ENCODE assay signal across 8 mouse cellular contexts in the genomic region with DNA sequence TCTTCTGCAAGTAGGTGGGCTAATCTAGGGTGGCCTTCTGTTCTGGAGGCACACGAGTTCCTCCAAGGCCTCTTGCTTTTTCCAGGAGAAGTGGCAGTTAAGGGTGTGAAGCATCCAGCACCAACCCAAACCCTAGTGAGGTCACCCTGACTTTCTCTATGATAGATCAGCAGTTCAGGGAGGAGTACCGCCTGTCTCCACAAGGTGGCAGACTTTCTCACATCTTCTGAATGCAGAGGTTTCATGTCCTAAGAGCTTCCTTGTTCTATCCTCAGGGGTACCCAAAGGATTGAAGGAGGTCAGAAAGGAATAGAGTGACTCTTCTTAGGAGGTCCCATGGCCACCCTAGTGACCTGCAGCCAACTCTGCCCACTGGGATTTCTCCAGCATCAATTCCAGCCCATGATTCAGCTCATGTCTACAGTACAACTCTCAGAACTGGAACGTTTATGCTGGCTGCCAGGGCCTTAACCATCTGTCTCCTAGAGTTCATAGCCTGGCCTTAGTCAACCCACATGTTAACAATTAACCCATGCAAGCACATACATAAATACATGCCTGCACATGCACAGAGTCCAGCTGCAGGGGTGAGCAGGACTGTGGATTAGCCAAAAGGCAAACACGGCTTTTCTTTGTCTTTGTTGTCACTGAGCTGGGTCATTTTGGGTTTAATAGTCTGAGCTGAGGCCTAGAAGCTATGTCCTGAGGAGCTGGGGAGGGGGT. TPM values are rescaled to one million over a fixed set of nuclear protein-coding genes. Genes with fewer than 3 reads are reported as not detected.
A peak's percentile ranks its signal among the peaks of the same experiment; 100 is the strongest.
DNase-seq lines count a peak whose midpoint lies in the region; ATAC-seq and TF ChIP-seq lines count a peak whose summit lies in the region.

No protein-coding gene starts in this region.

- no peak overlapping the region for H3K9ac ChIP-seq in neural tube, embryonic 13.5 days

- no peak overlapping the region for H3K4me3 ChIP-seq in kidney, adult 2 months (ENCODE audit: insufficient read depth, low read depth, low read length)
- no peak overlapping the region for H3K4me3 ChIP-seq in limb, embryonic 10.5 days
- no peak overlapping the region for H3K4me3 ChIP-seq in neural tube, embryonic 13.5 days

- 27% methylated on average over 4 of the region's 4 CpGs for WGBS in kidney, adult 2 months
- WGBS in limb, embryonic 10.5 days, result 46% methylated on average over 4 of the region's 4 CpGs
- WGBS in neural tube, embryonic 13.5 days, result 47% methylated on average over 4 of the region's 4 CpGs

- TF ChIP-seq CTCF in kidney, adult 2 months (conservative IDR thresholded peaks at IDR 0.05; ENCODE audit: insufficient read depth, insufficient read length, low read depth, low read length), result peak; percentile 80

- no peaks in the 10 kb centered on the region for H3K9me3 ChIP-seq in limb, embryonic 10.5 days (replicated peaks)
- H3K9me3 ChIP-seq in neural tube, embryonic 13.5 days, result no peaks in the 10 kb centered on the region

- TF ChIP-seq POLR2A in kidney, adult 2 months (IDR thresholded peaks at IDR 0.05; ENCODE audit: low read depth, low read length), result no peak

- no peaks in the 10 kb centered on the region for H3K36me3 ChIP-seq in kidney, adult 2 months (ENCODE audit: control insufficient read depth, insufficient read depth, low read length)
- H3K36me3 ChIP-seq in limb, embryonic 10.5 days, result no peaks in the 10 kb centered on the region
- H3K36me3 ChIP-seq in neural tube, embryonic 13.5 days, result no peaks in the 10 kb centered on the region

- ATAC-seq in neural tube, embryonic 13.5 days (ENCODE audit: low read depth), result peak; percentile 45; the same call in 1 of the 2 replicates

- no peaks in the 10 kb centered on the region; the same call in 1 of the 2 replicates for H3K4me1 ChIP-seq in kidney, adult 2 months (ENCODE audit: control insufficient read depth, insufficient read depth, low read length)
- H3K4me1 ChIP-seq in limb, embryonic 10.5 days, result peaks cover 6% of the 10 kb centered on the region
- H3K4me1 ChIP-seq in neural tube, embryonic 13.5 days (replicated peaks), result peaks cover 3% of the 10 kb centered on the region

- no peaks in the 10 kb centered on the region for H3K27me3 ChIP-seq in kidney, adult 2 months (replicated peaks; ENCODE audit: control insufficient read depth, insufficient read depth, low read length)
- H3K27me3 ChIP-seq in limb, embryonic 10.5 days (ENCODE audit: low read depth, poor library complexity, severe bottlenecking), result peaks cover 6% of the 10 kb centered on the region; the same call in 1 of the 2 replicates
- H3K27me3 ChIP-seq in neural tube, embryonic 13.5 days, result no peaks in the 10 kb centered on the region

- H3K27ac ChIP-seq in kidney, adult 2 months (ENCODE audit: insufficient read depth, low read depth, low read length), result no peak overlapping the region
- H3K27ac ChIP-seq in limb, embryonic 10.5 days, result peak overlapping the region; percentile 3; the same call in 1 of the 2 replicates
- no peak overlapping the region for H3K27ac ChIP-seq in neural tube, embryonic 13.5 days (replicated peaks)

- DNase-seq in 3134 (ENCODE audit: extremely low read depth, insufficient read length, low spot score), result peak; percentile 32
- DNase-seq in MN1 (ENCODE audit: low spot score), result peak; percentile 75
- peak; percentile 89 to 94 for DNase-seq in cerebellum, postnatal 10 days
- DNase-seq in frontal cortex, postnatal 25 days (ENCODE audit: low spot score in 2 of 2), result peak; percentile 73 to 80
- DNase-seq in kidney, adult 2 months, result peak; percentile 84
- peak; percentile 86 for DNase-seq in limb, embryonic 10.5 days (ENCODE audit: low spot score)
- DNase-seq in testis, postnatal 14 days (ENCODE audit: low spot score), result peak; percentile 56

- H3K4me2 ChIP-seq in neural tube, embryonic 13.5 days, result no peak overlapping the region

RNA-seq across cellular contexts. Expression of a gene that starts 22.8 kb away (rescaled TPM):
- 65.7 and 79.7 TPM in 2 replicates for polyA plus RNA-seq in kidney, adult 2 months (2012; rRNA removed)
- 52.5 and 64.9 TPM in 2 replicates for polyA plus RNA-seq in limb, embryonic 10.5 days (2016; fragmentation: Nextera tagmentation; extraction: Ambion mirVana)
- 23.8 and 25.0 TPM in 2 replicates for polyA plus RNA-seq in neural tube, embryonic 13.5 days (2015; fragmentation: Nextera tagmentation; extraction: Ambion mirVana)

RNA-seq across cellular contexts. Expression of a gene that starts 26.9 kb away (rescaled TPM):
- 62.8 and 79.7 TPM in 2 replicates for polyA plus RNA-seq in kidney, adult 2 months (2012; rRNA removed)
- 1.8 and 3.9 TPM in 2 replicates for polyA plus RNA-seq in limb, embryonic 10.5 days (2016; fragmentation: Nextera tagmentation; extraction: Ambion mirVana)
- polyA plus RNA-seq in neural tube, embryonic 13.5 days (2015; fragmentation: Nextera tagmentation; extraction: Ambion mirVana), result 0.32 TPM in 1 of 2 replicates, not detected in the other

Comparison
In these comparisons a context has a peak if more than half of its experiments do, and no peak if none do; other contexts are left out.
1. DNase-seq: peak in every context shown above with its lines; median percentile 92 in cerebellum, postnatal 10 days; 86 in limb, embryonic 10.5 days; 84 in kidney, adult 2 months; 76 in frontal cortex, postnatal 25 days; 75 in MN1; 56 in testis, postnatal 14 days; 32 in 3134.
2. RNA of a gene that starts 26.9 kb away (polyA plus RNA-seq): 62.8 to 79.7 TPM in kidney, adult 2 months; 1.8 to 3.9 TPM in limb, embryonic 10.5 days and 0.32 TPM in neural tube, embryonic 13.5 days; every median in the first group is over 10 times any median in the second.